Mouse (Mus musculus) forebrain, embryonic 11.5 days (tissue): Measurements from ENCODE around the gene Dhrs1. TPM values are rescaled to one million over a fixed set of nuclear protein-coding genes. Genes with fewer than 3 reads are reported as not detected.

Experiments used
- ATAC-seq: fragments of 200-750 bp; cut with Nextera tagmentation; replicated peaks from 2 replicates; pipeline ENCODE4 v1.8.0; 2017; ENCODE audit warnings: moderate TSS enrichment; ENCODE audit not compliant: low FRiP score
- DNase-seq: peaks from one replicate; pipeline ENCODE4 v3.0.0-alpha.2; 2017; ENCODE audit warnings: low spot score
- H3K27ac ChIP-seq: fragments of 300-500 bp; sonication (generic); 2 replicates; pipeline ENCODE4 v1.5.1; 2014; ENCODE audit warnings: low read depth, low read length
- H3K27me3 ChIP-seq: fragments of 300-500 bp; sonication (generic); 2 replicates; pipeline ENCODE4 v1.6.1; 2014; ENCODE audit warnings: mild to moderate bottlenecking, low read length, mixed read lengths; ENCODE audit not compliant: control insufficient read depth, insufficient read depth
- H3K36me3 ChIP-seq: fragments of 300-500 bp; sonication (generic); 2 replicates; pipeline ENCODE4 v1.6.1; 2014; ENCODE audit warnings: mild to moderate bottlenecking, low read length, moderate library complexity, mixed read lengths; ENCODE audit not compliant: control insufficient read depth, insufficient read depth
- H3K4me1 ChIP-seq: fragments of 300-500 bp; sonication (generic); replicated peaks from 2 replicates; pipeline ENCODE4 v1.6.1; 2014; ENCODE audit warnings: low read length, mixed read lengths; ENCODE audit not compliant: control insufficient read depth, insufficient read depth
- H3K4me2 ChIP-seq: fragments of 300-500 bp; sonication (generic); 2 replicates; pipeline ENCODE4 v1.6.1; 2014; ENCODE audit warnings: low read depth, mild to moderate bottlenecking, low read length, moderate library complexity, mixed read lengths; ENCODE audit not compliant: severe bottlenecking
- H3K4me3 ChIP-seq: fragments of 300-500 bp; sonication (generic); 2 replicates; pipeline ENCODE4 v1.5.1; 2014; ENCODE audit warnings: low read depth, low read length
- H3K9ac ChIP-seq: fragments of 300-500 bp; sonication (generic); 2 replicates; pipeline ENCODE4 v1.6.1; 2014; ENCODE audit warnings: low read length
- H3K9me3 ChIP-seq: fragments of 300-500 bp; sonication (generic); 2 replicates; pipeline ENCODE4 v1.6.1; 2016; ENCODE audit warnings: low read length, mixed read lengths; ENCODE audit not compliant: control insufficient read depth
- WGBS: fragments of 180-500 bp; shearing (Covaris S2); extraction: QIAGEN DNeasy Blood & Tissue Kit; methylation state at CpG from one replicate; pipeline ENCODE4 v1.1.7; 2014; 5-methylcytosine and 5-hydroxymethylcytosine counted together
- polyA plus RNA-seq: library from polyadenylated mRNA; unstranded; fragments of >200 nt; fragmentation: Nextera tagmentation; extraction: Ambion mirVana; gene quantifications from 2 replicates; pipeline ENCODE4 v1.2.1, GENCODE M21; 2014

Gene Dhrs1
- polyA plus RNA-seq, 1 experiment from 2014 or later = 63.6 TPM

- peak within 1 kb of the TSS; percentile 48 for H3K4me2 ChIP-seq
- H3K4me3 ChIP-seq = peak within 1 kb of the TSS; percentile 68
- DNase-seq (peak; percentile 96), ATAC-seq (peak; percentile 93)
- no peaks in the 10 kb centered on the region; the same call in 1 of the 2 replicates for H3K36me3 ChIP-seq
- no peaks in the 10 kb centered on the region for H3K27me3 ChIP-seq
- no peaks in the 10 kb centered on the region for H3K9me3 ChIP-seq
- WGBS = under 1% methylated on average over 48 of the region's 50 CpGs
- H3K27ac ChIP-seq = no peak within 1 kb of the TSS
- no peaks in the 10 kb centered on the region for H3K4me1 ChIP-seq
- peak within 1 kb of the TSS; percentile 73 for H3K9ac ChIP-seq
Measured at GRCm38 (mm10) chr14:55721700-55722437, 23.6 kb downstream of the Dhrs1 start, which contains the start of gene Rabggta. TSS of gene Rabggta (minus strand) at chr14:55722263.

GRCm38 (mm10) chr14:55721076-55721475 lies 24.4 kb downstream of the Dhrs1 start:
- Histone ChIP-seq H3K4me2 (peak overlapping the region; percentile 48; the same call in 1 of the 2 replicates), H3K9me3 (no peaks in the 10 kb centered on the region), H3K36me3 (no peaks in the 10 kb centered on the region; the same call in 1 of the 2 replicates), H3K4me3 (peak overlapping the region; percentile 68), H3K27ac (no peak overlapping the region), H3K9ac (no peak overlapping the region), H3K27me3 (no peaks in the 10 kb centered on the region), H3K4me1 (no peaks in the 10 kb centered on the region)
- WGBS = 75% methylated on average over 6 of the region's 6 CpGs
- no peak for DNase-seq
- ATAC-seq = no peak

DNA sequence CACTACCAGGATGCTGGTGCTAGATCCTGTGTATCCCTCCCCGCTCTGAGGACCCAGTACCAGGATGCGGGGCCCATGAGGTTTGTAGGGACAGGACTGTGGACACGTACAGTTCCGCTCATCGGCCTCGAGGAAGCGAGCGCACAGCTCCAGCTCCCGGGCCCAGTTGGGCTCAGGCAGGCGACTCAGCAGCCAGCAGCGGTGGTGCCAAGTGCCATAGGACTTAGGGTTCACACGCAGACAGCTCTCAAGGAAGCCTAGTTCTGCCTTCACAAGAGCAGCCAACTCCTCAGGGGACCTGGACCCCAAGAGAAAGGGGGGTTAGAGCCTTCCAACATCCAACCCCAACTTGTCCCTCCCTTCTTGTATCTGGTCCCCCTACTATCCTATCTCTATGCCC lies 24.8 kb downstream of the Dhrs1 start:
- Histone ChIP-seq H3K36me3 (no peaks in the 10 kb centered on the region; the same call in 1 of the 2 replicates), H3K27ac (no peak overlapping the region), H3K9ac (no peak overlapping the region), H3K27me3 (no peaks in the 10 kb centered on the region), H3K4me2 (no peak overlapping the region), H3K4me1 (no peaks in the 10 kb centered on the region), H3K4me3 (no peak overlapping the region), H3K9me3 (no peaks in the 10 kb centered on the region)
- DNase-seq = no peak
- 94% methylated on average over 12 of the region's 12 CpGs for WGBS
- no peak for ATAC-seq

- ATAC-seq = no peak
- H3K27me3 ChIP-seq = no peaks in the 10 kb centered on the region
- 86% methylated on average over 6 of the region's 6 CpGs for WGBS
Measured at GRCm38 (mm10) chr14:55719737-55720136, 25.8 kb downstream of the Dhrs1 start.

DNA sequence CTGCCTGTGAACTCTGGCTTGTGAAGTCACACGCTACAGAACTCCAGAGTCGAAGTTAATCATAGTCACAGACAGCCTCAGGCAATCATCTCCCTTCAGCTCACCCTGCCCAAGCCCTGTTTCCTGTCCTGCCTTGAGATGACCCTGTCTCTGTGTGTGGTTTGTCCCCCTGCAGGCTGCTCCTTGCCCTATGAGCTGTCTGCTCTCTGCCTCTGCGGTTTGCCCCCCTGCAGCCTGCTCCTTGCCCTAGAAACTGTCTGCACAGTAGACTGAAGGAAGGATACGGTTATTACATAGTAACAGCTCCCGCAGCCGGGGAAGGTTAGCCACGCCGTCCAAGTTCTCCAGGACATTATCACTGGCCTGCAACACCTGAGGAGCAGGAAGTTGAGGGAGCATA lies 28.6 kb downstream of the Dhrs1 start:
- DNase-seq (no peak), ATAC-seq (no peak)
- no peaks in the 10 kb centered on the region; the same call in 1 of the 2 replicates for H3K27me3 ChIP-seq
- H3K36me3 ChIP-seq = no peaks in the 10 kb centered on the region; the same call in 1 of the 2 replicates
- WGBS = 80% methylated on average over 8 of the region's 8 CpGs
- H3K4me1 ChIP-seq = peaks cover 3% of the 10 kb centered on the region; the same call in 1 of the 2 replicates
- no peaks in the 10 kb centered on the region for H3K9me3 ChIP-seq
- no peak overlapping the region for H3K9ac ChIP-seq
- H3K4me3 ChIP-seq = no peak overlapping the region
- no peak overlapping the region for H3K27ac ChIP-seq
- no peak overlapping the region for H3K4me2 ChIP-seq

More at GRCm38 (mm10) chr14:55719737-55720136, 25.8 kb downstream of the Dhrs1 start:
- Histone ChIP-seq H3K36me3 (no peaks in the 10 kb centered on the region; the same call in 1 of the 2 replicates), H3K4me3 (no peak overlapping the region), H3K4me2 (no peak overlapping the region), H3K27ac (no peak overlapping the region), H3K9me3 (no peaks in the 10 kb centered on the region), H3K4me1 (no peaks in the 10 kb centered on the region), H3K9ac (no peak overlapping the region)
- no peak for DNase-seq

GRCm38 (mm10) chr14:55716271-55716670 lies 29.2 kb downstream of the Dhrs1 start:
- H3K4me2 ChIP-seq = no peak overlapping the region
- no peak overlapping the region for H3K27ac ChIP-seq
- H3K9ac ChIP-seq = no peak overlapping the region
- WGBS = over 99% methylated on average over 6 of the region's 6 CpGs
- H3K36me3 ChIP-seq = no peaks in the 10 kb centered on the region; the same call in 1 of the 2 replicates
- ATAC-seq = no peak
- no peaks in the 10 kb centered on the region for H3K9me3 ChIP-seq
- no peaks in the 10 kb centered on the region; the same call in 1 of the 2 replicates for H3K27me3 ChIP-seq
- H3K4me1 ChIP-seq = peaks cover 3% of the 10 kb centered on the region; the same call in 1 of the 2 replicates
- DNase-seq = no peak
- no peak overlapping the region for H3K4me3 ChIP-seq

GRCm38 (mm10) chr14:55714893-55715292 lies 30.6 kb downstream of the Dhrs1 start:
- WGBS = 37% methylated on average over 6 of the region's 6 CpGs

GRCm38 (mm10) chr14:55713729-55714122 lies 31.8 kb downstream of the Dhrs1 start, which contains the start of gene Tgm1:
TSS of gene Tgm1 (minus strand) at chr14:55713926.
- WGBS = 31% methylated on average over 4 of the region's 4 CpGs

More at GRCm38 (mm10) chr14:55714893-55715292, 30.6 kb downstream of the Dhrs1 start:
- no peak overlapping the region for H3K4me2 ChIP-seq
- ATAC-seq (no peak), DNase-seq (no peak)
- no peak overlapping the region for H3K9ac ChIP-seq
- no peak overlapping the region for H3K27ac ChIP-seq
- peaks cover 3% of the 10 kb centered on the region; the same call in 1 of the 2 replicates for H3K4me1 ChIP-seq
- no peaks in the 10 kb centered on the region for H3K9me3 ChIP-seq
- no peak overlapping the region for H3K4me3 ChIP-seq
- H3K27me3 ChIP-seq = no peaks in the 10 kb centered on the region; the same call in 1 of the 2 replicates
- no peaks in the 10 kb centered on the region; the same call in 1 of the 2 replicates for H3K36me3 ChIP-seq

More at GRCm38 (mm10) chr14:55713729-55714122, 31.8 kb downstream of the Dhrs1 start, which contains the start of gene Tgm1:
- no peak within 1 kb of the TSS for H3K4me3 ChIP-seq
- H3K36me3 ChIP-seq = no peaks in the 10 kb centered on the region; the same call in 1 of the 2 replicates
- DNase-seq (no peak), ATAC-seq (no peak)
- H3K4me2 ChIP-seq = 0 out of 2 replicates have a peak within 1 kb of the TSS, but pooled peaks have one; percentile 5
- no peaks in the 10 kb centered on the region; the same call in 1 of the 2 replicates for H3K27me3 ChIP-seq
- no peak within 1 kb of the TSS for H3K27ac ChIP-seq
- peaks cover 3% of the 10 kb centered on the region; the same call in 1 of the 2 replicates for H3K4me1 ChIP-seq
- H3K9ac ChIP-seq = peak within 1 kb of the TSS; percentile 14; the same call in 1 of the 2 replicates
- H3K9me3 ChIP-seq = no peaks in the 10 kb centered on the region
